Mouse (Mus musculus) layer of hippocampus, adult 9-10 months (tissue): ENCODE measurements around the gene Lilrb4a.
"Not testable (repeated sequence)": the region's sequence is repeated elsewhere in the genome, so short reads cannot be mapped to it uniquely, and the experiment has no call there.

Experiments used
- DNase-seq: peaks from one replicate; pipeline ENCODE4 v3.0.0; 2022; ENCODE audit warnings: low spot score

The Lilrb4a gene

GRCm38 (mm10) chr10:51490691-51491090 lies at the start of gene Lilrb4a:
TSS of gene Lilrb4a (plus strand) at chr10:51490956.
- DNase-seq: not testable (repeated sequence)

- no peak for DNase-seq
Observed at GRCm38 (mm10) chr10:51451610-51452009, 39.1 kb upstream of the Lilrb4a start.

- DNase-seq: peak; percentile 16
Observed at GRCm38 (mm10) chr10:51453616-51454298, 37.0 kb upstream of the Lilrb4a start.

GRCm38 (mm10) chr10:51454365-51454764 lies 36.4 kb upstream of the Lilrb4a start:
- DNase-seq: no peak

- DNase-seq: no peak
Observed at GRCm38 (mm10) chr10:51455762-51456161, 35.0 kb upstream of the Lilrb4a start.

GRCm38 (mm10) chr10:51456369-51456768 lies 34.4 kb upstream of the Lilrb4a start:
- no peak for DNase-seq

GRCm38 (mm10) chr10:51463800-51464199 lies 27.0 kb upstream of the Lilrb4a start:
- not testable (repeated sequence) for DNase-seq

- not testable (repeated sequence) for DNase-seq
Observed at GRCm38 (mm10) chr10:51480397-51480796, 10.4 kb upstream of the Lilrb4a start, which contains the start of the genes Gm49339 and Lilr4b. TSS of gene Gm49339 (plus strand) at chr10:51480612. TSS of gene Lilr4b (plus strand) at chr10:51480632.

- DNase-seq: no peak
Observed at GRCm38 (mm10) chr10:51520021-51520420, 29.3 kb downstream of the Lilrb4a start.

GRCm38 (mm10) chr10:51521453-51521852 lies 30.7 kb downstream of the Lilrb4a start:
- no peak for DNase-seq

- no peak for DNase-seq
Observed at GRCm38 (mm10) chr10:51526090-51526489, 35.3 kb downstream of the Lilrb4a start.

GRCm38 (mm10) chr10:51526633-51527032 lies 35.9 kb downstream of the Lilrb4a start:
- DNase-seq: no peak

- no peak for DNase-seq
Observed at GRCm38 (mm10) chr10:51528840-51529434, 38.2 kb downstream of the Lilrb4a start.

- DNase-seq: no peak
Observed at GRCm38 (mm10) chr10:51529497-51529896, 38.7 kb downstream of the Lilrb4a start.

GRCm38 (mm10) chr10:51530813-51531212 lies 40.1 kb downstream of the Lilrb4a start:
- DNase-seq: no peak
